Mouse (Mus musculus) lung, embryonic 15.5 days (tissue): ENCODE results near the gene Zfhx2. TPM values are rescaled to one million over a fixed set of nuclear protein-coding genes. Genes with fewer than 3 reads are reported as not detected.
"Not testable (repeated sequence)": the region's sequence is repeated elsewhere in the genome, so short reads cannot be mapped to it uniquely, and the experiment has no call there.

Experiments
- ATAC-seq: fragments of 200-750 bp; cut with Nextera tagmentation; 2 replicates; pipeline ENCODE4 v1.8.0; 2017; ENCODE audit warnings: moderate number of reproducible peaks, borderline replicate concordance; ENCODE audit not compliant: low FRiP score, low TSS enrichment; ENCODE audit errors: extremely low read depth
- H3K27ac ChIP-seq: fragments of 300-500 bp; sonication (generic); 2 replicates; pipeline ENCODE4 v1.5.1; 2015; ENCODE audit warnings: moderate library complexity, mild to moderate bottlenecking, inconsistent platforms
- H3K27me3 ChIP-seq: fragments of 300-500 bp; sonication (generic); 2 replicates; pipeline ENCODE4 v1.6.1; 2015; ENCODE audit warnings: inconsistent platforms
- H3K36me3 ChIP-seq: fragments of 300-500 bp; sonication (generic); 2 replicates; pipeline ENCODE4 v1.6.1; 2015; ENCODE audit warnings: inconsistent platforms
- H3K4me1 ChIP-seq: fragments of 300-500 bp; sonication (generic); 2 replicates; pipeline ENCODE4 v1.6.1; 2015; ENCODE audit warnings: inconsistent platforms
- H3K4me2 ChIP-seq: fragments of 300-500 bp; sonication (generic); 2 replicates; pipeline ENCODE4 v1.6.1; 2015; ENCODE audit warnings: inconsistent platforms, mild to moderate bottlenecking, moderate library complexity
- H3K4me3 ChIP-seq: fragments of 300-500 bp; sonication (generic); 2 replicates; pipeline ENCODE4 v1.5.1; 2015; ENCODE audit warnings: mild to moderate bottlenecking, inconsistent platforms
- H3K9ac ChIP-seq: fragments of 300-500 bp; sonication (generic); 2 replicates; pipeline ENCODE4 v1.6.1; 2015; ENCODE audit warnings: inconsistent platforms
- H3K9me3 ChIP-seq: fragments of 300-500 bp; sonication (generic); 2 replicates; pipeline ENCODE4 v1.6.1; 2016; ENCODE audit warnings: inconsistent platforms
- WGBS: fragments of 180-500 bp; shearing (Covaris S2); methylation state at CpG from one replicate; pipeline ENCODE4 v1.1.7; 2015; 5-methylcytosine and 5-hydroxymethylcytosine counted together
- polyA plus RNA-seq: library from polyadenylated mRNA; unstranded; fragments of >200 nt; fragmentation: Nextera tagmentation; extraction: Ambion mirVana; gene quantifications from 2 replicates; pipeline ENCODE4 v1.2.1, GENCODE M21; 2015

Gene Zfhx2
- polyA plus RNA-seq, 1 experiment from 2014 or later: 4.3 TPM

DNA sequence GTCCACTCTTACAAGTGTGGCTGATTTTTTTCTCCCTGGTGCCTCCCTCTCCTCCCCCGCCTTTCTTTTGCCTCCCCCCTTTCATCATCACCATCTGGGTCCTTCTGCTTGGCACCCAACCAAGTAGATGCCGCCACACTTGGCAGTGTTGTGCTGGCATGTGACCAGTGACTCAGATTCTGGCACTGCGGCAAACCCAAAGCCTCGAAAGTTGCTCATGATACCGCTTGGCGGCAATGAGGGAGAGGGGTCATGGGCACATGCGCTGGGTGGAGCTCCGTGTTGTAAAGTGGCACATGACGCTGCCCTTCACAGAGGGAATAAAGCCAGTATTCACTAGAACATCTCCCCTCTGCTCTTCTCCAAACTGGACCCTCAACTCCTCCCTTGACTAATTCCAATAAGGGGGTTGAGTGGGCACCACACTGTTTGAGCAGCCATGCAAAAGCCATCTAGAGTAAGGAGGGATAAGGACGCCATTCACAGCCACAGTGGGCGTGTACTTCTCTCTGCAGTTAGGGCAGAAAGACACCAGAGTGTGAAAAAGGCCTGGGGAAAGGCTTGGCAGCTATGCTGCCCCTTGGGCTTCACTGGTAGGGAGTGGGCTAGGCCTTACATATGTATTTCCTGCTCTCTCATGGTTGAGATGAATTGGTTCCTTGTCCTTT is 36.8 kb downstream of the Zfhx2 start:
- no peak overlapping the region for H3K27ac ChIP-seq
- no peak overlapping the region for H3K4me3 ChIP-seq
- ATAC-seq: no peak
- no peaks in the 10 kb centered on the region for H3K4me1 ChIP-seq
- WGBS: 65% methylated on average over 11 of the region's 11 CpGs
- no peaks in the 10 kb centered on the region for H3K27me3 ChIP-seq
- no peak overlapping the region for H3K9ac ChIP-seq
- H3K36me3 ChIP-seq: no peaks in the 10 kb centered on the region
- H3K9me3 ChIP-seq: no peaks in the 10 kb centered on the region
- no peak overlapping the region for H3K4me2 ChIP-seq

DNA sequence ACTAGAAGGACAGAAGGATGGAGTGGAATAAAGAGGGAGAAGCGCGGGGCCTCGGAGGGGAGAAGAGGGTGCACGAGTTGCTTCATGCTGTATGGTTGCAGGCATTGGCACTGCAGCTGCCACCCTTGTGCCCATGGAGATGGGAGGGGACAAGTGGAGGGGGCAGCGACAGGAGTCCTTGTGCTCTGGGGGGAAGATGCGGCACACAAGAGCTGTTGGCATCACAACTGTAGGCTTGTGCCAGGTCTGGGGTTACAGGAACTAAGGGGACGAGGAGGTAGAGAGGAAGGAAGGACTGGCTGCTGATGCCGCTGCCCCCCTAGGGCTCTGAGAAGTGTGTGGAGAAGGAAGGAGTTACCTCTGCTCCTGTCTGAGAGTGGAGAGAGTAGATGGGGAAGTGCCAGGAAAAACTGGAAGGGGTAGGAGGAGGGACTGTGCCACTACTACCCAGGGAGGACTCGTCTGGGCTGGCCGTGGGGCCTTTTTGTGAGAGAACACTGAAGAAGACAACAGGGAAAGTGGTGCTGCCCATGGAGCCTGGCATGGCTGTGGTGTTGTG is 37.9 kb downstream of the Zfhx2 start:
- Histone ChIP-seq H3K4me3 (no peak overlapping the region), H3K27ac (no peak overlapping the region), H3K4me2 (no peak overlapping the region), H3K4me1 (no peaks in the 10 kb centered on the region), H3K9me3 (no peaks in the 10 kb centered on the region), H3K36me3 (no peaks in the 10 kb centered on the region), H3K27me3 (no peaks in the 10 kb centered on the region), H3K9ac (no peak overlapping the region)
- no peak for ATAC-seq
- WGBS: 79% methylated on average over 10 of the region's 10 CpGs

- 81% methylated on average over 16 of the region's 17 CpGs for WGBS
- H3K4me2 ChIP-seq: no peak overlapping the region
- no peaks in the 10 kb centered on the region for H3K27me3 ChIP-seq
- no peak overlapping the region for H3K9ac ChIP-seq
- H3K27ac ChIP-seq: no peak overlapping the region
- ATAC-seq: no peak
- H3K36me3 ChIP-seq: no peaks in the 10 kb centered on the region
- H3K9me3 ChIP-seq: no peaks in the 10 kb centered on the region
- no peak overlapping the region for H3K4me3 ChIP-seq
- H3K4me1 ChIP-seq: no peaks in the 10 kb centered on the region
These were observed 38.4 kb downstream of the Zfhx2 start for GRCm38 (mm10) chr14:55053708-55054190.

DNA sequence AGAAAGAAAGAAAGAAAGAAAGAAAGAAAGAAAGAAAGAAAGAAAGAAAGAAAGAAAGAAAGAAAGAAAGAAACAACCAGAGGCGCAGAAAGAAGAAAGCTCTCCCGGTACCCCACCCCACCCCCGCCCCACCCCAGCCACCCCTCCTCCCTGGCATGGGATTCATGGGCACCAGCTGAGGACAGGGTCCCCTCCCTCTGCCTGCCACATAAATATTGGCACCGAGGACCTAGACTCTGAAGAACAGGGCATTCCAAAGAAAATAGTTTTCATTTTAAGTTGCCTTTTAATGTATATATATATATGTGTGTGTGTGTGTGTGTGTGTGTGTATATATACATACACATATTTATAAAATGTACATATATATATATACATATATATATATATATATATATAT is 39.1 kb downstream of the Zfhx2 start:
- Histone ChIP-seq H3K27ac (no peak overlapping the region), H3K36me3 (no peaks in the 10 kb centered on the region), H3K27me3 (no peaks in the 10 kb centered on the region), H3K9me3 (no peaks in the 10 kb centered on the region), H3K4me1 (no peaks in the 10 kb centered on the region), H3K4me2 (no peak overlapping the region), H3K4me3 (no peak overlapping the region), H3K9ac (no peak overlapping the region)
- no peak for ATAC-seq
- WGBS: 80% methylated on average over 4 of the region's 4 CpGs

DNA sequence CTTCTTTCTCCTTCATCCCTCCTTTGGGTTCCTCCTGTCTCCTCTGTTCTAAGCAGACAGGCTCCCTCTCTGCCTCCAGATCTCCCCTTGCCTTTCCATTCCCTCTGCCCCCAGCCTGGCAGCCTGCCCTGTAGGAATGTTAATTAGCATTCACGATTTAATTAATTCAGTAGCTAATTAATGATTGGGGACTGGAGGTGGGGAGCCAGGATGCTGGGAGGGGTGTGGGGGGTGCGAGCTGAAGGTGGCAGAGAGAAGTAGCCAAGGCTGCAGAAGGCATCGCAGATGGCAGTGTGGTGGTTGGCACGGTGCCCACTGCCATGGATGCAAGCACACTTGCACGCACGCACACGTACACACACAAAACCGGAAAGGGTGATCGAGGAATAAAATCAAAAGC is 39.6 kb downstream of the Zfhx2 start:
- no peak for ATAC-seq
- WGBS: 70% methylated on average over 9 of the region's 9 CpGs
- Histone ChIP-seq H3K4me2 (no peak overlapping the region), H3K27ac (no peak overlapping the region), H3K36me3 (no peaks in the 10 kb centered on the region), H3K4me3 (no peak overlapping the region), H3K27me3 (no peaks in the 10 kb centered on the region), H3K9me3 (no peaks in the 10 kb centered on the region), H3K4me1 (no peaks in the 10 kb centered on the region), H3K9ac (no peak overlapping the region)

DNA sequence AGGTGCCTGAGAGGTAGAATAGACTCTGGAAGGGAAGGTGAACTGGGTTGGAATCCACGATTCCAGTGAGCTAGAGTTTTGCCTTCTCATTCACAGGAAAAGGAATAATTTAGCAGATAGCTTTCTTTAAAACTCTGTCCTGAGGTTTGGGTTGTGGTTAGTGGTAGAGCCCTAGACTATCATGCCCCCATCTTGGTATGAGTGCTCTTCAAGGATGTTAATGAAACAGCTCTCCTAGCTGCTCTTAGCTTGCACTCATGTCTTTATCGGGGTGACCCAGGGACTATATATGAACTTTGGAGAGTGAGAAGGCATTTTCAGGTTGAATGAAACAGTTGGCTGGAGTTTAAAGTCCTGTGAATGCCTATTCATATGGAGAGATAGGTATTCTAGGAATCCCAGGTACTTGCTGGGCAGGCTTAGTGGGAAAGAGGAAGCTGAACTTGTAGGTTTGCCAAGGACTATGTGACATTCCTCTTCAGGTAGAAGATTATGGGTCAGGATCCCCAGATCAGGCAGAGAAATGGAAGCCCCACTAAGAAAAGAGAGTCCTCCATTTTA is 44.1 kb downstream of the Zfhx2 start:
- peak overlapping the region; percentile 33; the same call in 1 of the 2 replicates for H3K27ac ChIP-seq
- H3K4me3 ChIP-seq: no peak overlapping the region
- H3K4me1 ChIP-seq: no peaks in the 10 kb centered on the region
- WGBS: 65% methylated on average over 2 of the region's 2 CpGs
- no peak for ATAC-seq
- H3K27me3 ChIP-seq: no peaks in the 10 kb centered on the region
- no peaks in the 10 kb centered on the region for H3K9me3 ChIP-seq
- H3K4me2 ChIP-seq: no peak overlapping the region
- no peak overlapping the region for H3K9ac ChIP-seq
- H3K36me3 ChIP-seq: no peaks in the 10 kb centered on the region

- not testable (repeated sequence) for H3K4me2 ChIP-seq, H3K27ac ChIP-seq, H3K9me3 ChIP-seq, H3K9ac ChIP-seq, ATAC-seq, H3K4me1 ChIP-seq, H3K27me3 ChIP-seq, H3K4me3 ChIP-seq, H3K36me3 ChIP-seq
- WGBS: no CpG with 5 or more reads among the region's 2 CpGs
These were observed 48.4 kb downstream of the Zfhx2 start for GRCm38 (mm10) chr14:55043694-55044093.

DNA sequence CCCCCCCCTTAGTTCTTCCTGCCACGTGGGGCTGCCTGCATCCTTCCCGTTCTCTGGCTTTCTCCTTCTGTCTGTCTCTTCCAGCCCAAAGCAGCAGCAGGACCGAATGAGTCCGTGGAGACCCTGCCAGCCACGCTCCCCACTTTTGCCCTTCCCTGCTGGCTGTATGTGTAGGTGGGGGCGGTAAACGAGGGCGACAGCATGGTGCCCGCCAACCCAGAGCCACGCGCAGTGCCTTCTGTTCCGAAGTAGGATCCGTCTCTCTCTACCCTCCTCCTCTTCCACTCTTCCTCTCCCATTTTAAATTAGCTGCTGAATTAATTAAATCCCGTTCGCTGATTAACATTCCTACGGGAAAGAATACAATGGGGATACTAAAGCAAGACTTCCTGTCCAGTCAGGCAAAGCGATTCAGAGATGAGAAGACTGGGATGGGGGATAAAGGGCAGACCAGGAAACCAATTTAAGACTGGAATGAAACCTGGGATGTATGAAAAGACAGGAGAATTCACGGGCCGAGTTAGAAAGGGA is 59.4 kb downstream of the Zfhx2 start:
- WGBS: 60% methylated on average over 19 of the region's 19 CpGs
- ATAC-seq: no peak

DNA sequence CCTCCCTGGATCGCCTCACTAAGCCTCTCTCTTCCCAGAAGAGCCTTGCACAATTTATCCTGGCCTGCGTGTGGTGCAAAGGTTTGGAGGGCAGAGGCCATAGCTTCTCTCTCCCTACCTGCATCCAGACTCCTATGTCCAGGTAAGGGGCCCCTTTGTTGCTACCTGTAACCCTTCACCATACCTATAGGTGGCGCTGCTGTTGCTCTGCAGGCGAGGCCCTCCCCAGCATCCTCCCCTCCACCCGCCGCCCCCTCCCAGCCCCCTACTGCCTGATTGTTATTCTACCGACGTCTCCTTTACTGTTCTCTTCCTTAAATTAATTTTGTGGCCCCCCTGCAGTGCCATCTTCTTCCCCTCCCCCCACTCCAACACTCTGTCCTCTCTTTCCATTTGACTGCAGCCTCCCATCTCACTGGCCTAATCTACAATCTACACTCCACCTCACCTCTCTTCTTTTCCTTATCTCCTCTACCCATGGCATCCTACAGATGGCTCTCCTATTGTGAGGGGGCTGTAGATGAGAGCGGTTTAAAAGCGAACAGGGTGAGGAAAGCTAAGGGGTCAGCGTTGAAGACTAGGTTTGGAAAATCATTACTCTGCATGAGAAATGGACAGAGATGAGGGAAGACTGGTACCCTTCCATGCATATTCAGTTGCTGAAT is 63.0 kb downstream of the Zfhx2 start:
- no peak overlapping the region for H3K4me3 ChIP-seq
- H3K27ac ChIP-seq: no peak overlapping the region
- no peak overlapping the region for H3K9ac ChIP-seq
- no peaks in the 10 kb centered on the region for H3K27me3 ChIP-seq
- no peak for ATAC-seq
- peaks cover 9% of the 10 kb centered on the region for H3K4me1 ChIP-seq
- H3K9me3 ChIP-seq: no peaks in the 10 kb centered on the region
- 10% methylated on average over 11 of the region's 11 CpGs for WGBS
- no peak overlapping the region for H3K4me2 ChIP-seq
- H3K36me3 ChIP-seq: peaks cover 11% of the 10 kb centered on the region

More for the DNA sequence above, 59.4 kb downstream of the Zfhx2 start:
- no peaks in the 10 kb centered on the region for H3K9me3 ChIP-seq
- no peak overlapping the region for H3K4me3 ChIP-seq
- H3K4me1 ChIP-seq: peaks cover 5% of the 10 kb centered on the region
- no peaks in the 10 kb centered on the region for H3K36me3 ChIP-seq
- no peak overlapping the region for H3K9ac ChIP-seq
- H3K27me3 ChIP-seq: no peaks in the 10 kb centered on the region
- no peak overlapping the region for H3K4me2 ChIP-seq
- H3K27ac ChIP-seq: no peak overlapping the region

- Histone ChIP-seq H3K9ac (no peak overlapping the region), H3K4me3 (no peak overlapping the region), H3K4me1 (peaks cover 9% of the 10 kb centered on the region), H3K9me3 (no peaks in the 10 kb centered on the region), H3K27ac (no peak overlapping the region), H3K4me2 (no peak overlapping the region), H3K27me3 (no peaks in the 10 kb centered on the region), H3K36me3 (peaks cover 18% of the 10 kb centered on the region)
- 13% methylated on average over 5 of the region's 5 CpGs for WGBS
- no peak for ATAC-seq
These were observed 63.7 kb downstream of the Zfhx2 start for GRCm38 (mm10) chr14:55028333-55028835.

GRCm38 (mm10) chr14:55027653-55028052 is 64.5 kb downstream of the Zfhx2 start:
- Histone ChIP-seq H3K36me3 (peaks cover 26% of the 10 kb centered on the region), H3K27me3 (no peaks in the 10 kb centered on the region), H3K4me2 (no peak overlapping the region), H3K9me3 (no peaks in the 10 kb centered on the region), H3K4me1 (peaks cover 9% of the 10 kb centered on the region), H3K27ac (no peak overlapping the region), H3K9ac (no peak overlapping the region), H3K4me3 (no peak overlapping the region)
- 21% methylated on average over 6 of the region's 6 CpGs for WGBS
- no peak for ATAC-seq

DNA sequence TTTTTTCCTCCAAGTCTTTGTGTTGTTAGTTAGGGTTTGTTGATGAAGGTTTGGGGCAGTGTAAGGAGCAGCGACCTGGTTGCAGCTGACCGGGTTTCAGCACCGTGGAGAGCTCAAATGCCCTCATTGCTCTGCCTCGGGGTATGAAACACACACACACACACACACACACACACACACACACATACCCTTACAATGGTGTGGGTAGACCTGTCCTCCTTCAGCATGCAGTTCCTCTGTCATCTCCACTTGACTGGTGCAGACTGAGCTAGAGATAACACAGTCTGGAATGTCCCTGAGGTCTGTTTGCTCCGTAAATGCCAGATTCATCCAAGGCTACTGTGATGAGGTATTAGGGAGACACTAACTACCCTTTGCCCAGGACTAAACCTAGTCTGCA is 64.9 kb downstream of the Zfhx2 start:
- H3K4me3 ChIP-seq: no peak overlapping the region
- no peak overlapping the region for H3K9ac ChIP-seq
- H3K9me3 ChIP-seq: no peaks in the 10 kb centered on the region
- H3K27me3 ChIP-seq: no peaks in the 10 kb centered on the region
- peaks cover 9% of the 10 kb centered on the region for H3K4me1 ChIP-seq
- WGBS: 15% methylated on average over 5 of the region's 5 CpGs
- H3K36me3 ChIP-seq: peaks cover 30% of the 10 kb centered on the region
- no peak overlapping the region for H3K4me2 ChIP-seq
- ATAC-seq: no peak
- no peak overlapping the region for H3K27ac ChIP-seq
